Mouse (Mus musculus): ENCODE data around the gene Plg. TPM values are rescaled to one million over a fixed set of nuclear protein-coding genes. Genes with fewer than 3 reads are reported as not detected.

The Plg gene
- polyA plus RNA-seq (2017; shearing (Covaris generic)): not detected

GRCm38 (mm10) chr17:12377981-12378705 is at the start of gene Plg:
Plg (plus strand) TSS chr17:12378608.

Other genes starting within 250 kb of the Plg start
- 10 to 100 TPM; 20.4 to 31.8 TPM for gene Map3k4, start 59.8 kb upstream of the Plg start, polyA plus RNA-seq (2017; shearing (Covaris generic))
- under 1 TPM in 1 of 2 experiments, not detected in 1; 0.09 TPM for gene Slc22a3, start 129.1 kb downstream of the Plg start, polyA plus RNA-seq (2017; shearing (Covaris generic))
- gene Slc22a2, start 205.5 kb downstream of the Plg start, polyA plus RNA-seq (2017; shearing (Covaris generic)): 1 to 10 TPM; 1.1 to 4.1 TPM